ENCODE assay signal across 25 mouse cellular contexts in genomic region chr13:24567176-24567811, GRCm38 (mm10). TPM values are rescaled to one million over a fixed set of nuclear protein-coding genes. Genes with fewer than 3 reads are reported as not detected.
DNase-seq lines count a peak whose midpoint lies in the region; ATAC-seq and TF ChIP-seq lines count a peak whose summit lies in the region.
"Had no signal": no experiment of that assay in that cellular context is flagged by ENCODE, and none has a peak within 500 bp of the region (broad histone marks: within the 10 kb centered on the region; RNA-seq: fewer than 3 reads in every experiment).

No protein-coding gene starts in this region.

- peak overlapping the region; percentile 92 for H3K27ac ChIP-seq in heart, embryonic 11.5 days (ENCODE audit: low read depth, low read length)
- H3K27ac ChIP-seq in midbrain, embryonic 11.5 days (ENCODE audit: low read depth, low read length): no peak overlapping the region
- H3K27ac ChIP-seq in midbrain, embryonic 16.5 days (ENCODE audit: low read length): no peak overlapping the region
- H3K27ac ChIP-seq in lung, postnatal 0 days (ENCODE audit: low read length): 0 out of 2 replicates have a peak overlapping the region, but pooled peaks have one; percentile 81
- no peak overlapping the region for H3K27ac ChIP-seq in liver, embryonic 12.5 days
- H3K27ac ChIP-seq: forebrain, embryonic 12.5 days; hindbrain, embryonic 15.5 days; intestine, embryonic 15.5 days; neural tube, embryonic 12.5 days had no signal

- intact Hi-C loops in heart, postnatal 10 days (cut with DNase I): loop anchor here (5.0 kb wide), 2 partner anchors 45 to 120 kb away; no protein-coding TSS in a partner anchor

- no peak for TF ChIP-seq CTCF in lung, postnatal 0 days (IDR thresholded peaks at IDR 0.05)

- no peak for ATAC-seq in heart, embryonic 11.5 days (replicated peaks; ENCODE audit: insufficient number of reproducible peaks, low FRiP score, low TSS enrichment)
- no peak for ATAC-seq in midbrain, embryonic 11.5 days (ENCODE audit: low FRiP score)
- ATAC-seq in midbrain, embryonic 16.5 days: no peak
- ATAC-seq in lung, postnatal 0 days: 0 out of 2 replicates have a peak, but pooled peaks have one; percentile 27
- ATAC-seq in liver, embryonic 12.5 days: no peak
- ATAC-seq: CD4-positive, CD25-positive, alpha-beta regulatory T cell, adult 4 months; intestine, embryonic 15.5 days; liver, postnatal 0 days had no signal

- no peak for DNase-seq in heart, postnatal 10 days
- DNase-seq in midbrain, embryonic 11.5 days (ENCODE audit: low spot score, missing footprints): peak; percentile 39
- peak; percentile 72 for DNase-seq in lung, postnatal 0 days (ENCODE audit: low spot score)
- DNase-seq in frontal cortex, adult 2 months (ENCODE audit: extremely low spot score in 1 of 2, low spot score in 1 of 2): no peak
- DNase-seq: adrenal gland, adult 2 months; cerebellum, adult 11-12 months; cerebellum, postnatal 10 days; gastrocnemius, postnatal 36 days; kidney, adult 9 months; kidney, postnatal 14 days; liver, postnatal 0 days; midbrain, embryonic 14.5 days; right cerebral cortex, postnatal 14 days; spleen, adult 18-20 months had no signal

- H3K4me1 ChIP-seq in heart, embryonic 11.5 days (ENCODE audit: control insufficient read depth, insufficient read depth, low read length): peaks cover 28% of the 10 kb centered on the region
- peaks cover 10% of the 10 kb centered on the region for H3K4me1 ChIP-seq in midbrain, embryonic 11.5 days (ENCODE audit: control insufficient read depth, insufficient read depth, low read length)
- H3K4me1 ChIP-seq in midbrain, embryonic 16.5 days (ENCODE audit: control insufficient read depth, insufficient read depth, low read length): peaks cover 3% of the 10 kb centered on the region; the same call in 1 of the 2 replicates
- H3K4me1 ChIP-seq in lung, postnatal 0 days (ENCODE audit: insufficient read depth, low read depth, low read length): peaks cover 19% of the 10 kb centered on the region; the same call in 1 of the 2 replicates
- H3K4me1 ChIP-seq in liver, embryonic 12.5 days: peaks cover 19% of the 10 kb centered on the region

- no peaks in the 10 kb centered on the region for H3K36me3 ChIP-seq in heart, embryonic 11.5 days (ENCODE audit: control insufficient read depth, insufficient read depth, low read length)
- no peaks in the 10 kb centered on the region for H3K36me3 ChIP-seq in midbrain, embryonic 11.5 days (ENCODE audit: control insufficient read depth, insufficient read depth, low read length)
- no peaks in the 10 kb centered on the region for H3K36me3 ChIP-seq in midbrain, embryonic 16.5 days (ENCODE audit: control insufficient read depth, insufficient read depth, low read length)
- H3K36me3 ChIP-seq in lung, postnatal 0 days (ENCODE audit: insufficient read depth, low read length): no peaks in the 10 kb centered on the region
- H3K36me3 ChIP-seq in liver, embryonic 12.5 days: no peaks in the 10 kb centered on the region
- H3K36me3 ChIP-seq: embryonic facial prominence, embryonic 12.5 days; forebrain, embryonic 12.5 days; hindbrain, embryonic 15.5 days; intestine, embryonic 15.5 days; neural tube, embryonic 12.5 days had no signal

- H3K4me3 ChIP-seq in heart, embryonic 11.5 days (ENCODE audit: low read depth, low read length): no peak overlapping the region
- no peak overlapping the region for H3K4me3 ChIP-seq in midbrain, embryonic 11.5 days (ENCODE audit: low read depth, low read length)
- no peak overlapping the region for H3K4me3 ChIP-seq in midbrain, embryonic 16.5 days (ENCODE audit: low read depth, low read length)
- H3K4me3 ChIP-seq in lung, postnatal 0 days (ENCODE audit: low read depth, low read length): no peak overlapping the region
- no peak overlapping the region for H3K4me3 ChIP-seq in liver, embryonic 12.5 days
- H3K4me3 ChIP-seq: embryonic facial prominence, embryonic 12.5 days; erythroblast, embryonic 14.5 days; forebrain, embryonic 12.5 days; hindbrain, embryonic 15.5 days; intestine, embryonic 15.5 days; megakaryocyte, embryonic 14.5 days; neural tube, embryonic 12.5 days had no signal

- TF ChIP-seq EP300 in lung, postnatal 0 days (IDR thresholded peaks at IDR 0.05): peak; percentile 43; the same call in 1 of the 2 replicates

- no peaks in the 10 kb centered on the region for H3K27me3 ChIP-seq in heart, embryonic 11.5 days (ENCODE audit: control insufficient read depth, insufficient read depth, low read length)
- H3K27me3 ChIP-seq in midbrain, embryonic 11.5 days (ENCODE audit: control insufficient read depth, insufficient read depth, low read length): no peaks in the 10 kb centered on the region
- no peaks in the 10 kb centered on the region for H3K27me3 ChIP-seq in midbrain, embryonic 16.5 days (ENCODE audit: control insufficient read depth, insufficient read depth, low read depth, low read length)
- H3K27me3 ChIP-seq in lung, postnatal 0 days (replicated peaks; ENCODE audit: insufficient read depth, low read length): no peaks in the 10 kb centered on the region
- H3K27me3 ChIP-seq in liver, embryonic 12.5 days (replicated peaks): no peaks in the 10 kb centered on the region
- H3K27me3 ChIP-seq: embryonic facial prominence, embryonic 12.5 days; forebrain, embryonic 12.5 days; hindbrain, embryonic 15.5 days; intestine, embryonic 15.5 days; megakaryocyte, embryonic 14.5 days; neural tube, embryonic 12.5 days had no signal

- H3K4me2 ChIP-seq in heart, embryonic 11.5 days: no peak overlapping the region
- no peak overlapping the region for H3K4me2 ChIP-seq in midbrain, embryonic 11.5 days
- H3K4me2 ChIP-seq in midbrain, embryonic 16.5 days (ENCODE audit: low read length): no peak overlapping the region
- no peak overlapping the region for H3K4me2 ChIP-seq in lung, postnatal 0 days (replicated peaks; ENCODE audit: low read depth, low read length)
- no peak overlapping the region for H3K4me2 ChIP-seq in liver, embryonic 12.5 days
- H3K4me2 ChIP-seq: embryonic facial prominence, embryonic 12.5 days; forebrain, embryonic 12.5 days; hindbrain, embryonic 15.5 days; intestine, embryonic 15.5 days; neural tube, embryonic 12.5 days had no signal

- H3K9ac ChIP-seq in heart, embryonic 11.5 days (ENCODE audit: low read depth, low read length): no peak overlapping the region
- no peak overlapping the region for H3K9ac ChIP-seq in midbrain, embryonic 11.5 days (ENCODE audit: low read length)
- H3K9ac ChIP-seq in midbrain, embryonic 16.5 days (ENCODE audit: low read depth, low read length): no peak overlapping the region
- H3K9ac ChIP-seq in lung, postnatal 0 days (replicated peaks; ENCODE audit: low read depth): no peak overlapping the region
- no peak overlapping the region for H3K9ac ChIP-seq in liver, embryonic 12.5 days
- H3K9ac ChIP-seq: embryonic facial prominence, embryonic 12.5 days; forebrain, embryonic 12.5 days; hindbrain, embryonic 15.5 days; intestine, embryonic 15.5 days; liver, postnatal 0 days; neural tube, embryonic 12.5 days had no signal

- no peaks in the 10 kb centered on the region for H3K9me3 ChIP-seq in heart, embryonic 11.5 days (replicated peaks; ENCODE audit: control insufficient read depth, low read length)
- H3K9me3 ChIP-seq in midbrain, embryonic 11.5 days (ENCODE audit: control insufficient read depth, low read length): no peaks in the 10 kb centered on the region
- no peaks in the 10 kb centered on the region for H3K9me3 ChIP-seq in midbrain, embryonic 16.5 days (replicated peaks; ENCODE audit: control insufficient read depth, low read length, poor library complexity, severe bottlenecking)
- no peaks in the 10 kb centered on the region for H3K9me3 ChIP-seq in lung, postnatal 0 days (ENCODE audit: low read length)
- H3K9me3 ChIP-seq in liver, embryonic 12.5 days (replicated peaks): no peaks in the 10 kb centered on the region
- H3K9me3 ChIP-seq: embryonic facial prominence, embryonic 12.5 days; forebrain, embryonic 12.5 days; hindbrain, embryonic 15.5 days; intestine, embryonic 15.5 days; megakaryocyte, embryonic 14.5 days; neural tube, embryonic 12.5 days had no signal

- WGBS in heart, embryonic 11.5 days (ENCODE audit: insufficient replicate concordance): 79% methylated on average over 11 of the region's 11 CpGs
- 86% methylated on average over 11 of the region's 11 CpGs for WGBS in midbrain, embryonic 11.5 days
- 85% methylated on average over 11 of the region's 11 CpGs for WGBS in midbrain, embryonic 16.5 days
- 56% methylated on average over 11 of the region's 11 CpGs for WGBS in lung, postnatal 0 days
- WGBS in liver, embryonic 12.5 days (ENCODE audit: insufficient replicate concordance): 79% methylated on average over 11 of the region's 11 CpGs

RNA-seq across cellular contexts. Expression of gene Ripor2, which starts 14.7 kb away (rescaled TPM):
- polyA plus RNA-seq in heart, embryonic 11.5 days (2014; fragmentation: Nextera tagmentation; extraction: Ambion mirVana): 5.8 and 6.5 TPM in 2 replicates
- total RNA-seq in heart, postnatal 10 days (2021): 10 to 100 TPM; 13.0 to 16.3 TPM
- polyA plus RNA-seq in midbrain, embryonic 11.5 days (2014; fragmentation: Nextera tagmentation; extraction: Ambion mirVana): 9.2 and 11.1 TPM in 2 replicates
- 31.8 and 33.8 TPM in 2 replicates for polyA plus RNA-seq in midbrain, embryonic 16.5 days (2015; fragmentation: Nextera tagmentation; extraction: Ambion mirVana)
- polyA plus RNA-seq in lung, postnatal 0 days (2015; fragmentation: Nextera tagmentation; extraction: Ambion mirVana): 3.1 and 3.9 TPM in 2 replicates
- polyA plus RNA-seq in liver, embryonic 12.5 days (2016; fragmentation: Nextera tagmentation; extraction: Ambion mirVana): 6.6 and 8.3 TPM in 2 replicates
- polyA plus RNA-seq in frontal cortex, adult 2 months (2012; rRNA removed): 28.2 and 33.2 TPM in 2 replicates

Comparison
In these comparisons a context has a peak if more than half of its experiments do, and no peak if none do; other contexts are left out.
1. H3K27ac ChIP-seq: peak in heart, embryonic 11.5 days (single experiment) and lung, postnatal 0 days (single experiment); none in midbrain, embryonic 11.5 days (single experiment), midbrain, embryonic 16.5 days (single experiment) and liver, embryonic 12.5 days (single experiment).
2. DNase-seq: peak in midbrain, embryonic 11.5 days (single experiment) and lung, postnatal 0 days (single experiment); none in heart, postnatal 10 days (0 of 2) and frontal cortex, adult 2 months (0 of 2).